Mouse (Mus musculus) ES-Bruce4 (cell line): ENCODE measurements around the gene Azi2. TPM values are rescaled to one million over a fixed set of nuclear protein-coding genes. Genes with fewer than 3 reads are reported as not detected.

Source experiments
- H3K27ac ChIP-seq: 2 replicates; pipeline ENCODE4 v1.5.1; 2012; ENCODE audit warnings: low read length, inconsistent platforms; ENCODE audit not compliant: insufficient read depth
- H3K27me3 ChIP-seq: 2 replicates; pipeline ENCODE4 v1.6.1; 2012; ENCODE audit warnings: mild to moderate bottlenecking, low read length, inconsistent platforms; ENCODE audit not compliant: control insufficient read depth, poor library complexity, insufficient read depth, severe bottlenecking
- H3K36me3 ChIP-seq: 2 replicates; pipeline ENCODE4 v1.6.1; 2012; ENCODE audit warnings: inconsistent platforms, mild to moderate bottlenecking, low read length, moderate library complexity; ENCODE audit not compliant: control insufficient read depth, poor library complexity, insufficient read depth, severe bottlenecking
- H3K4me1 ChIP-seq: one replicate; pipeline ENCODE4 v1.8.1; 2011; ENCODE audit warnings: low read length; ENCODE audit not compliant: control insufficient read depth, insufficient read depth
- H3K4me3 ChIP-seq: 2 replicates; pipeline ENCODE4 v1.5.1; 2011; ENCODE audit warnings: low read depth, mild to moderate bottlenecking, low read length
- H3K9ac ChIP-seq: 2 replicates; pipeline ENCODE4 v1.6.1; 2012; ENCODE audit warnings: low read depth, mild to moderate bottlenecking, inconsistent platforms; ENCODE audit not compliant: poor library complexity, severe bottlenecking
- H3K9me3 ChIP-seq: replicated peaks from 2 replicates; pipeline ENCODE4 v1.6.1; 2012; ENCODE audit warnings: mild to moderate bottlenecking, low read length, inconsistent platforms; ENCODE audit not compliant: control insufficient read depth, poor library complexity, insufficient read depth, severe bottlenecking
- CTCF ChIP-seq: IDR thresholded peaks from one replicate; pipeline ENCODE4 v1.8.1; 2011; ENCODE audit warnings: low read depth, low read length
- EP300 ChIP-seq: IDR thresholded peaks from 2 replicates; pipeline ENCODE4 v1.6.1; 2011; ENCODE audit warnings: low read depth, low read length; ENCODE audit not compliant: insufficient read depth
- POLR2A ChIP-seq: IDR thresholded peaks from one replicate; pipeline ENCODE4 v1.8.1; 2011; ENCODE audit warnings: low read length; ENCODE audit not compliant: insufficient read depth
- polyA plus RNA-seq: library from polyadenylated mRNA; stranded (reverse); fragments of >200 nt; gene quantifications from 2 replicates; pipeline ENCODE4 v1.2.4, GENCODE M21; 2011; ENCODE audit warnings: low read depth; ENCODE audit not compliant: missing spikeins, insufficient read depth, insufficient read length

The Azi2 gene
- polyA plus RNA-seq, 1 experiment, result 76.7 TPM

GRCm38 (mm10) chr9:118099395-118099794 is 59.1 kb downstream of the Azi2 start:
- H3K36me3 ChIP-seq, result no peaks in the 10 kb centered on the region
- no peaks in the 10 kb centered on the region for H3K27me3 ChIP-seq
- no peak for TF ChIP-seq EP300
- no peak for TF ChIP-seq POLR2A
- TF ChIP-seq CTCF, result no peak
- no peak overlapping the region for H3K9ac ChIP-seq
- H3K4me1 ChIP-seq, result no peaks in the 10 kb centered on the region
- no peaks in the 10 kb centered on the region for H3K9me3 ChIP-seq
- H3K4me3 ChIP-seq, result no peak overlapping the region
- H3K27ac ChIP-seq, result no peak overlapping the region

- H3K4me1 ChIP-seq, result no peaks in the 10 kb centered on the region
- H3K27ac ChIP-seq, result no peak overlapping the region
- TF ChIP-seq EP300 (no peak), CTCF (no peak), POLR2A (no peak)
- no peaks in the 10 kb centered on the region for H3K36me3 ChIP-seq
- no peaks in the 10 kb centered on the region for H3K9me3 ChIP-seq
- H3K4me3 ChIP-seq, result no peak overlapping the region
- H3K27me3 ChIP-seq, result no peaks in the 10 kb centered on the region
- no peak overlapping the region for H3K9ac ChIP-seq
Observed at GRCm38 (mm10) chr9:118100484-118100883, 60.2 kb downstream of the Azi2 start.

DNA sequence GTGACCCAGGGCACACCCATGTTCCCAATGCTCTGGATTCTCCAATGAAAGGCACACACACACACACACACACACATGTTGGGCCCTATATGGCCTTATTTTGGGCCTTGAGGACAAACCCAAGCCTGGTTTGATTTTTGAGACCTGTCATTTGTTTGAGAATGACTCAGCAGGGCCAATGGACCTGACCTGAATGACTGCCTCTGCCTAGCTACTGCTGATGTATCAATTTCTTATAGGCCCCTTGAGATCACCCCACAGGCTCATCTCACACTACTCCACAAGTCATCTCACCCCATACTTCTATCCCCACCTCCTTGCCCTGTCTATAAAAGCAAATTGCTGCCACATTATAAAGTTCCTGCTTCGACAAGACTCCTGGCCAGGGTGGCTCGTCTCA is 61.5 kb downstream of the Azi2 start:
- H3K9ac ChIP-seq, result no peak overlapping the region
- H3K27me3 ChIP-seq, result no peaks in the 10 kb centered on the region
- H3K4me1 ChIP-seq, result no peaks in the 10 kb centered on the region
- no peak overlapping the region for H3K27ac ChIP-seq
- TF ChIP-seq POLR2A (no peak), CTCF (no peak), EP300 (no peak)
- no peak overlapping the region for H3K4me3 ChIP-seq
- H3K36me3 ChIP-seq, result no peaks in the 10 kb centered on the region
- H3K9me3 ChIP-seq, result no peaks in the 10 kb centered on the region

DNA sequence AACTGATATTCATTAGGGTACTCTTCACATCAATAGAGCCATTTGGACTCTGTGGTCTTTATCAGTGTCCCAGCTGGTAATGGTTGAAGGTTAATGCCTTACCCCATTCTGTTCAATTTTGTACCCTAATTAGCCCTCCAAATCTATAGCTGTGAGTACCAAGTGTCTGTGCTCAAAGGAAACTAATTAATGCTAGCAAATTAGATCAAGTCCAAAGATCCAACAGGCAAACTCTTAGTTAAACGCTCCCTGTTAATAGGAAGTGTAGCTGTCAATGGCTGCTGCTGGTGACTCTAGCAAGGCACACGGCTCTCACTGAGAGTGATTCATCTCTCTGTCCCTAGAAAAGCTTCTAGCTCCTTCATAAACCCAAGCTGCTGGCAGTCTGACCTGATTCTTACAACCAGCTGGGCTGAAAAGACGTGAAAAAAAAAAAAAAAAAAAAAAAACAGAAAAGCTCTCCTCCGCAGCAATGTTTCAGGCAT is 68.3 kb downstream of the Azi2 start:
- no peaks in the 10 kb centered on the region for H3K9me3 ChIP-seq
- no peaks in the 10 kb centered on the region for H3K36me3 ChIP-seq
- no peak overlapping the region for H3K9ac ChIP-seq
- H3K27me3 ChIP-seq, result no peaks in the 10 kb centered on the region
- no peak overlapping the region for H3K27ac ChIP-seq
- no peaks in the 10 kb centered on the region for H3K4me1 ChIP-seq
- no peak for TF ChIP-seq POLR2A
- no peak for TF ChIP-seq CTCF
- TF ChIP-seq EP300, result no peak
- H3K4me3 ChIP-seq, result no peak overlapping the region

- Histone ChIP-seq H3K27me3 (no peaks in the 10 kb centered on the region), H3K36me3 (no peaks in the 10 kb centered on the region), H3K9me3 (no peaks in the 10 kb centered on the region), H3K4me3 (no peak overlapping the region), H3K9ac (no peak overlapping the region), H3K4me1 (no peaks in the 10 kb centered on the region), H3K27ac (no peak overlapping the region)
- TF ChIP-seq POLR2A, result no peak
- TF ChIP-seq EP300, result no peak
- no peak for TF ChIP-seq CTCF
Observed at GRCm38 (mm10) chr9:118109697-118110359, 69.5 kb downstream of the Azi2 start.

DNA sequence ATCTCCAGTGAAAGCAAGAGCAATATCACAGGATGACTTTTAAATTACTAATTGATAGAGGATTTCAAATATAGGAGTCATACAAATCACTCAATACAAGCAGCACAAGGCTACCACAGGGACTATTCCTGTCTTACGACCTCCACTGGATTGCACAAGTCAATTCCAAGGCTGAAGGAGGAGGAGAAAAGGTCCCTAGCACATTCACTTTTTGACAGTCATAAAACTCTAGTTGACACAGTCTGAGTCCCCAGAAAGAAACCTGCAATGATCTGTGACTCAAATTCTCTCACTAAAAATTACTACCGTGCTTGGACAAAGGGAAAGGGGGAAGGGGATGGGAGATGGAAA is 70.0 kb downstream of the Azi2 start:
- H3K9ac ChIP-seq, result no peak overlapping the region
- H3K27ac ChIP-seq, result no peak overlapping the region
- TF ChIP-seq POLR2A, result no peak
- no peak for TF ChIP-seq EP300
- TF ChIP-seq CTCF, result no peak
- no peaks in the 10 kb centered on the region for H3K4me1 ChIP-seq
- no peaks in the 10 kb centered on the region for H3K27me3 ChIP-seq
- no peak overlapping the region for H3K4me3 ChIP-seq
- H3K9me3 ChIP-seq, result no peaks in the 10 kb centered on the region
- H3K36me3 ChIP-seq, result no peaks in the 10 kb centered on the region

Other genes starting within 250 kb of the Azi2 start
- 44.5 and 52.6 TPM in 2 replicates for gene Cmc1, start 109.7 kb downstream of the Azi2 start, polyA plus RNA-seq